Mouse (Mus musculus) mesoderm, embryonic 11.5 days (tissue): Measurements from ENCODE around the gene Klhdc7b.

ENCODE experiments used
- DNase-seq: peaks from one replicate; pipeline ENCODE4 v3.0.0-alpha.2; 2012; ENCODE audit warnings: low read depth, low spot score

Klhdc7b gene

GRCm38 (mm10) chr15:89374801-89375534, 9.7 kb upstream of the Klhdc7b start:
- no peak for DNase-seq

GRCm38 (mm10) chr15:89376040-89376439, 8.7 kb upstream of the Klhdc7b start:
- DNase-seq: no peak

- DNase-seq: no peak
Measured at GRCm38 (mm10) chr15:89376957-89377356, 7.8 kb upstream of the Klhdc7b start, which contains the start of gene Tymp. Gene Tymp, minus strand, starts transcription at chr15:89377039.

GRCm38 (mm10) chr15:89377362-89377761, 7.4 kb upstream of the Klhdc7b start:
- no peak for DNase-seq

- DNase-seq: no peak
Measured at GRCm38 (mm10) chr15:89377938-89378828, 6.5 kb upstream of the Klhdc7b start.

GRCm38 (mm10) chr15:89378831-89379401, 5.8 kb upstream of the Klhdc7b start, which contains the start of gene Odf3b:
Gene Odf3b, minus strand, starts transcription at chr15:89379282.
- no peak for DNase-seq

- no peak for DNase-seq
Measured at GRCm38 (mm10) chr15:89379429-89379828, 5.3 kb upstream of the Klhdc7b start.

GRCm38 (mm10) chr15:89387127-89387526, 2.4 kb downstream of the Klhdc7b start:
- no peak for DNase-seq

GRCm38 (mm10) chr15:89390081-89390480, 5.4 kb downstream of the Klhdc7b start:
- no peak for DNase-seq

GRCm38 (mm10) chr15:89396883-89397282, 12.2 kb downstream of the Klhdc7b start:
- no peak for DNase-seq

GRCm38 (mm10) chr15:89398146-89398545, 13.4 kb downstream of the Klhdc7b start:
- no peak for DNase-seq

GRCm38 (mm10) chr15:89399716-89400115, 15.0 kb downstream of the Klhdc7b start:
- no peak for DNase-seq

- DNase-seq: no peak
Measured at GRCm38 (mm10) chr15:89402471-89402870, 17.8 kb downstream of the Klhdc7b start.

- no peak for DNase-seq
Measured at GRCm38 (mm10) chr15:89404831-89405623, 20.3 kb downstream of the Klhdc7b start.

- DNase-seq: no peak
Measured at GRCm38 (mm10) chr15:89406691-89407090, 22.0 kb downstream of the Klhdc7b start.

- DNase-seq: no peak
Measured at GRCm38 (mm10) chr15:89410118-89410517, 25.4 kb downstream of the Klhdc7b start, which contains the start of gene Syce3. Gene Syce3, minus strand, starts transcription at chr15:89410503.

GRCm38 (mm10) chr15:89415282-89415681, 30.6 kb downstream of the Klhdc7b start:
- no peak for DNase-seq

GRCm38 (mm10) chr15:89421938-89422337, 37.2 kb downstream of the Klhdc7b start:
- no peak for DNase-seq

GRCm38 (mm10) chr15:89424621-89425020, 39.9 kb downstream of the Klhdc7b start:
- no peak for DNase-seq

- peak; percentile 8 for DNase-seq
Measured at GRCm38 (mm10) chr15:89425711-89426121, 41.0 kb downstream of the Klhdc7b start, which contains the start of gene Cpt1b. Gene Cpt1b, minus strand, starts transcription at chr15:89425863.

GRCm38 (mm10) chr15:89426716-89427115, 42.0 kb downstream of the Klhdc7b start:
- DNase-seq: no peak
